Mouse (Mus musculus): ENCODE results near the gene Glipr2. TPM values are rescaled to one million over a fixed set of nuclear protein-coding genes. Genes with fewer than 3 reads are reported as not detected.

The Glipr2 gene
- total RNA-seq (2023): 30.3 TPM

DNA sequence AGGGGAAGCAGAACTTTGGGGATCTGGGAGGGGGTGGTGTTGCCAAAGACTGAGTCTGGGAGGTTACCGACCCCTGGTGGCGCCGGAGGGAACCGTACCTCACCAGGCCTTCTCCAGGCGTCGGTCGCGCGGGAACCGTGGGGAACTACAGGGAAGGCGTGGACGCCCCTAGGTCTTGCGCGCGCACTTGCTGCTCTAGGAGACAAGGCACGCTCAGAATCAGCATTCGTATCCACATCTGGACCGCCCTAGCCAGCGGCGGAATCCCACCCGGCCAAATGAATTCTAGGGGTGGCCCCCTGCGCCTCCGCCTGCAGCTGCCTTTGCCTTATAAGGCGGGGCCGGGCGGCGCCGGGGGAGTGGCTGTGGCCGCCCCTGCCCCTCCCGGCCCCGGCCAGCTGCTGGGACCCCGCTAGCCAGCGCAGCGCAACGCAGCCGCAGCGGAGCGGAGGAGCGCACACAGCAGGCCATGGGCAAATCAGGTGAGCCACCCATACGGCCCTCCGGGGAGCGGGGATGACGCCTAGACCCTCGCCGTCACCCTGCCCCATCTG, at the start of gene Glipr2:
Gene Glipr2, plus strand, starts transcription at position 110 of the 554 bp plus-strand sequence.

GRCm38 (mm10) chr4:43983181-43983580, 26.0 kb downstream of the Glipr2 start, which contains the start of gene Ccin:
Gene Ccin, plus strand, starts transcription at chr4:43983483.

DNA sequence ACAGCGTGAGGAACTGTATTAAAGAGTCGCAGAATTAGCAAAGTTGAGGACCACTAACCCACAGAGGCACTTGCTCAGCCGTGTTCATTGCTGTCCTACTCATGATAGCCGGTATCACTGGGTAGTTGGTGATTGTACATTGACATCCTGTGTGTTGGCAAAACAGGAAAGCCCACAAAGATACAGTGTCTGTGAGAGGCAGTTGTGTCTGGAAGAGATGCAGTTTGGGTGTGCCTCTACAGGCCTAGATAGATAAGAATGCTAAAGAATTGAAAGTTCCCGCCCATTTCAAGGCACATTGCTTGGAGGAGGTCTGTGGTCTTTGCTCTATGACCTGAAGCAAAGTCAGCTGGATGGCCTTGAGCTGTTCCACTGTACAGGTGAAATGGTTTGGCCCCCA, 46.9 kb downstream of the Glipr2 start, which contains the start of gene Clta:
Gene Clta, plus strand, starts transcription at position 327 of the 400 bp plus-strand sequence.

Other genes with a start within 250 kb of the Glipr2 start
- not detected for gene Olfr71, start 247.1 kb upstream of the Glipr2 start, total RNA-seq (2023)
- gene Hrct1, start 230.2 kb upstream of the Glipr2 start, total RNA-seq (2023): not detected
- gene Spaar, start 227.4 kb upstream of the Glipr2 start, total RNA-seq (2023): not detected
- not detected for gene Olfr159, start 186.4 kb upstream of the Glipr2 start, total RNA-seq (2023)
- gene Olfr156, start 133.5 kb upstream of the Glipr2 start, total RNA-seq (2023): not detected
- gene Olfr157, start 117.2 kb upstream of the Glipr2 start, total RNA-seq (2023): not detected
- not detected for gene Olfr155, start 105.8 kb upstream of the Glipr2 start, total RNA-seq (2023)
- gene Reck, start 81.9 kb upstream of the Glipr2 start, total RNA-seq (2023): 3.0 TPM
- 0.29 TPM for gene Ccin, start 26.1 kb downstream of the Glipr2 start, total RNA-seq (2023)
- 136 TPM for gene Clta, start 47.1 kb downstream of the Glipr2 start, total RNA-seq (2023)
- 45.4 TPM for gene Gne, start 126.8 kb downstream of the Glipr2 start, total RNA-seq (2023)

All from CD4-positive naive resting alpha-beta T cell, adult 76 days (primary cell).